Mouse (Mus musculus): ENCODE measurements at regions not wholly inside any gene's neighbourhood (a gene's known extent, or its start where the extent isn't known, plus 50 kb on each side); places are given as distances from the start of the nearest gene placed in this dataset.

- no peak for DNase-seq
Measured at GRCm38 (mm10) chr4:89082838-89083237, 54.1 kb upstream of the Mtap start.

- DNase-seq = no peak
Measured at GRCm38 (mm10) chr4:89078485-89078884, 58.4 kb upstream of the Mtap start.

GRCm38 (mm10) chr4:89074705-89075104 is 62.2 kb upstream of the Mtap start:
- DNase-seq = no peak

GRCm38 (mm10) chr4:89070430-89070829 is 66.5 kb upstream of the Mtap start:
- no peak for DNase-seq

GRCm38 (mm10) chr4:89064401-89064800 is 72.5 kb upstream of the Mtap start:
- no peak for DNase-seq

GRCm38 (mm10) chr4:89062384-89062783 is 74.5 kb upstream of the Mtap start:
- no peak for DNase-seq

- DNase-seq = no peak
Measured at GRCm38 (mm10) chr4:89061619-89062018, 75.3 kb upstream of the Mtap start.

- DNase-seq = no peak
Measured at GRCm38 (mm10) chr4:89057573-89057972, 79.3 kb upstream of the Mtap start.

- DNase-seq = no peak
Measured at GRCm38 (mm10) chr4:89057135-89057534, 79.8 kb upstream of the Mtap start.

- DNase-seq = no peak
Measured at GRCm38 (mm10) chr4:89055969-89056368, 81.0 kb upstream of the Mtap start.

GRCm38 (mm10) chr4:89053606-89054005 is 83.3 kb upstream of the Mtap start:
- DNase-seq = no peak

- no peak for DNase-seq
Measured at GRCm38 (mm10) chr4:89051897-89052296, 85.0 kb upstream of the Mtap start.

GRCm38 (mm10) chr4:89050551-89051199 is 86.2 kb upstream of the Mtap start:
- DNase-seq = no peak

- DNase-seq = no peak
Measured at GRCm38 (mm10) chr4:89049592-89050440, 87.1 kb upstream of the Mtap start.

GRCm38 (mm10) chr4:89044516-89044915 is 92.4 kb upstream of the Mtap start:
- DNase-seq = no peak

- DNase-seq = no peak
Measured at GRCm38 (mm10) chr4:89043982-89044381, 92.9 kb upstream of the Mtap start.

GRCm38 (mm10) chr4:89040856-89041255 is 96.1 kb upstream of the Mtap start:
- peak; percentile 10 for DNase-seq

GRCm38 (mm10) chr4:89038906-89039305 is 98.0 kb upstream of the Mtap start:
- no peak for DNase-seq

GRCm38 (mm10) chr4:89038135-89038534 is 98.8 kb upstream of the Mtap start:
- DNase-seq = no peak

- no peak for DNase-seq
Measured at GRCm38 (mm10) chr4:89034822-89035221, 102.1 kb upstream of the Mtap start.

- DNase-seq = no peak
Measured at GRCm38 (mm10) chr4:89034299-89034698, 102.6 kb upstream of the Mtap start.

- DNase-seq = no peak
Measured at GRCm38 (mm10) chr4:89012681-89013353, 124.1 kb upstream of the Mtap start.

- no peak for DNase-seq
Measured at GRCm38 (mm10) chr4:89008561-89008960, 128.4 kb upstream of the Mtap start.

- DNase-seq = no peak
Measured at GRCm38 (mm10) chr4:89001470-89001869, 121.5 kb upstream of the Ifne start.

Measured in right cerebral cortex, postnatal 25 days (tissue).